Mouse (Mus musculus) cerebellum, adult 2 months (tissue): ENCODE data around the gene 9930104L06Rik. TPM values are rescaled to one million over a fixed set of nuclear protein-coding genes. Genes with fewer than 3 reads are reported as not detected.

Experiments
- DNase-seq, 2 experiments: peaks; one replicate each; pipeline ENCODE4 v3.0.0; 2021
- H3K27ac ChIP-seq: fragments of 200-500 bp; 2 replicates; pipeline ENCODE4 v1.5.1; 2012; ENCODE audit warnings: low read length, control low read depth, inconsistent platforms; ENCODE audit not compliant: insufficient read depth
- H3K27me3 ChIP-seq: fragments of 200-500 bp; 2 replicates; pipeline ENCODE4 v1.6.1; 2012; ENCODE audit warnings: inconsistent platforms, mild to moderate bottlenecking, low read length, moderate library complexity; ENCODE audit not compliant: control insufficient read depth, insufficient read depth
- H3K4me1 ChIP-seq: fragments of 200-500 bp; 2 replicates; pipeline ENCODE4 v1.6.1; 2011; ENCODE audit warnings: low read length; ENCODE audit not compliant: control insufficient read depth, insufficient read depth
- H3K4me3 ChIP-seq: fragments of 200-500 bp; replicated peaks from 2 replicates; pipeline ENCODE3; 2011; ENCODE audit warnings: mild to moderate bottlenecking, low read depth, low read length, control low read depth; ENCODE audit not compliant: insufficient read depth
- CTCF ChIP-seq: fragments of 200-500 bp; IDR thresholded peaks from 2 replicates; pipeline ENCODE4 v1.5.1; 2011; ENCODE audit warnings: low read depth, mild to moderate bottlenecking, control low read depth, low read length, moderate library complexity, borderline replicate concordance; ENCODE audit not compliant: insufficient read depth
- POLR2A ChIP-seq: fragments of 200-500 bp; IDR thresholded peaks from 2 replicates; pipeline ENCODE4 v1.6.1; 2011; ENCODE audit warnings: low read length, control low read depth, borderline replicate concordance; ENCODE audit not compliant: insufficient read depth
- WGBS: fragments of 180-500 bp; shearing (Covaris S2); methylation state at CpG from one replicate; pipeline ENCODE4 v1.1.7; 2018; 5-methylcytosine and 5-hydroxymethylcytosine counted together
- polyA plus RNA-seq: library from polyadenylated mRNA; depleted of rRNA; stranded (reverse); fragments of >200 nt; gene quantifications from 2 replicates; pipeline ENCODE4 v1.2.3, GENCODE M21; 2012

9930104L06Rik gene
- polyA plus RNA-seq, 1 experiment: 24.0 TPM

DNA sequence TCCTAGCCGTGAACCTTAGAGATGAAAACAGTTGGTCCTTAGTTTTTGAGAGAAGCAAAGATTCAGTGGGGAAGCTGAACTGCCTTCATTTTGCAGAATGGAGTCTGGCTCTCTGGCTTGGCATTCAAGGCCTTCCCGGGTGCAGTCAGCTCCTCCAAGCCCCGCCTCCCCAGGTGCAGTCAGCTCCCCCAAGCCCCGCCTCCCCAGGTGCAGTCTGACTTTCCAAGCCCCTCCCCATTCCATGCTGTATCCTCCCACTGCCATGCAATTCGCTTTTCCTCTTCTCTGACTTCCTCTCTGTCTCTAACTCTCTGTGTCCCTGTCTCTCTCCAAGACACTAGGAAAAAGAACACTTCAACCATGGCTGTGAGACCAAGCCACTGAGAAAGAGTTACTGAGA is 41.4 kb downstream of the 9930104L06Rik start:
- H3K27me3 ChIP-seq: no peaks in the 10 kb centered on the region; the same call in 1 of the 2 replicates
- 50% methylated on average over 5 of the region's 5 CpGs for WGBS
- H3K4me1 ChIP-seq: no peaks in the 10 kb centered on the region
- H3K27ac ChIP-seq: no peak overlapping the region
- no peak for DNase-seq
- TF ChIP-seq POLR2A (no peak), CTCF (no peak)
- no peak overlapping the region for H3K4me3 ChIP-seq

DNA sequence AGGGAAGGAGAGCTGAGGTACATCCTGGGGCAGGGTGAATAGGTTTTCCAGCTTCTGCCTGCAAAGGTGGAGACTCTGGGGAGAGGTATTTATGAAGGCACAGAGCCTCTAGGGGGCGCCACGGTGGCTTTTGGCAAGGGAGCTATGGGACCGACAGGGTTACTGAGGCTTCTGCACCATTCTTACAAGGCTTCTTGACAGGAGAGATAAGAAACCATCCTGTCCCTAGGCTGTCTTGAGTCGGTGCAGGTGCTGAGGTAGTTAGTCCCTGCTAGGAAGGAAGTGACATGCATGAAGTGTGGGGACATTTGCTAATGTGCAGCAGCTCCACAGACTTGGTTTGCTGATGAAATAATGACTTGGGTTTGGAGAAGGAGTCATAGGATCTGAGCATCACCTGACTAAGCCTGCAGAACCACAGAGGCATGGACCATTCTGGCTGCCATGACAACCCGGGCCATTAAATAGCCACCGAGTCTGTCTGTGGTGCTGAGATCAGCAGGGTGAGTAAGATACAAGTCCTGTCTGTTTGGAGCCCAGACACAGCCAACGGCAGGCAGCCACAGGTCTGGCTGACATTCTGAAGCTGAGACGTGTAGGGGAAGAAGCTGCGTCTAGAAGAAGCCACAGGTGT is 47.2 kb downstream of the 9930104L06Rik start:
- 11% methylated on average over 9 of the region's 9 CpGs for WGBS
- Histone ChIP-seq H3K27ac (no peak overlapping the region), H3K4me3 (no peak overlapping the region), H3K27me3 (peaks cover 7% of the 10 kb centered on the region; the same call in 1 of the 2 replicates), H3K4me1 (peaks cover 4% of the 10 kb centered on the region; the same call in 1 of the 2 replicates)
- TF ChIP-seq CTCF: no peak; the same call in 1 of the 2 replicates
- TF ChIP-seq POLR2A: no peak
- no peak for DNase-seq

DNA sequence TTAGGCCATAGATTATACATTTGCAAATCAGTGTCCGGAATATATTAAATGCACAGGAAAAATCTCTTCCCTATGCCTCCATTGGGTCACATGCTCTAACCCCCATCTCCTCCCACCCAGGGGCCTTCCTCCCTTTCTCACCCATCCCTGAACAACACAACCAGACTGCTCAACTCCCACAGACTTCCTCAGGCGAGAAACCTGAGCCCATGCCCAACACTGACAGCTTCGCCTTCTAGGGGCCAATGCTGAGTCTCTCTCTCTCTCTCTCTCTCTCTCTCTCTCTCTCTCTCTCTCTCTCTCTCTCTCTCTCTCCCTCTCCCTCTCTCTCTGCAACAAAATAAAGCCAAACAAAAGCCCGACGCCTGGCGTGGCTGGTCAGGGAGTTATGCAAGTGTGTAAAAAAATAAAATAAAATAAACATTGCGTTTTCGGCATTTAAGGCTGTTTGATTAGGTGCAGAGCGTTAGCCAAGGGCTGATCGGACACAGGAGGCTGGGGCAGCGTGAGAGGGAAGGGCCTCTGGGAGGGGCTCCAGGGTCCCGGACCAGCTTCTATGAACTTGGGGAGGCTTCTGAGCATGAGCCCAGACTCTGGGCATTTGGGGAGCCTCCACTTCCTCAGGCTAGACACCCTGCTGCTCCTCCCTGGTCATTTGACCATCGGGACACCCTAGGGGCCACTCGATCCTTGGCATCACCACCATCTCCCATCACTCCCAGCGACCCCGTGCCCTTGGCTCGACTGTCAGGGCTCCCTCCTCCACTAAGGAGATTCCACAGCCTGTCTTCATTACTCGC is 48.2 kb downstream of the 9930104L06Rik start:
- H3K27me3 ChIP-seq: peaks cover 10% of the 10 kb centered on the region; the same call in 1 of the 2 replicates
- no peak overlapping the region for H3K27ac ChIP-seq
- no peak overlapping the region for H3K4me3 ChIP-seq
- 14% methylated on average over 18 of the region's 18 CpGs for WGBS
- no peak for DNase-seq
- TF ChIP-seq CTCF (no peak), POLR2A (no peak)
- peaks cover 4% of the 10 kb centered on the region; the same call in 1 of the 2 replicates for H3K4me1 ChIP-seq

GRCm38 (mm10) chr4:124985671-124986602 is 49.1 kb downstream of the 9930104L06Rik start, which contains the start of gene Rspo1:
Rspo1 (plus strand) TSS chr4:124986430.
- Histone ChIP-seq H3K4me1 (peaks cover 4% of the 10 kb centered on the region; the same call in 1 of the 2 replicates), H3K4me3 (no peak within 1 kb of the TSS), H3K27ac (no peak within 1 kb of the TSS), H3K27me3 (peaks cover 10% of the 10 kb centered on the region; the same call in 1 of the 2 replicates)
- no peak for TF ChIP-seq CTCF
- DNase-seq: no peak
- WGBS: 2% methylated on average over 62 of the region's 62 CpGs

DNA sequence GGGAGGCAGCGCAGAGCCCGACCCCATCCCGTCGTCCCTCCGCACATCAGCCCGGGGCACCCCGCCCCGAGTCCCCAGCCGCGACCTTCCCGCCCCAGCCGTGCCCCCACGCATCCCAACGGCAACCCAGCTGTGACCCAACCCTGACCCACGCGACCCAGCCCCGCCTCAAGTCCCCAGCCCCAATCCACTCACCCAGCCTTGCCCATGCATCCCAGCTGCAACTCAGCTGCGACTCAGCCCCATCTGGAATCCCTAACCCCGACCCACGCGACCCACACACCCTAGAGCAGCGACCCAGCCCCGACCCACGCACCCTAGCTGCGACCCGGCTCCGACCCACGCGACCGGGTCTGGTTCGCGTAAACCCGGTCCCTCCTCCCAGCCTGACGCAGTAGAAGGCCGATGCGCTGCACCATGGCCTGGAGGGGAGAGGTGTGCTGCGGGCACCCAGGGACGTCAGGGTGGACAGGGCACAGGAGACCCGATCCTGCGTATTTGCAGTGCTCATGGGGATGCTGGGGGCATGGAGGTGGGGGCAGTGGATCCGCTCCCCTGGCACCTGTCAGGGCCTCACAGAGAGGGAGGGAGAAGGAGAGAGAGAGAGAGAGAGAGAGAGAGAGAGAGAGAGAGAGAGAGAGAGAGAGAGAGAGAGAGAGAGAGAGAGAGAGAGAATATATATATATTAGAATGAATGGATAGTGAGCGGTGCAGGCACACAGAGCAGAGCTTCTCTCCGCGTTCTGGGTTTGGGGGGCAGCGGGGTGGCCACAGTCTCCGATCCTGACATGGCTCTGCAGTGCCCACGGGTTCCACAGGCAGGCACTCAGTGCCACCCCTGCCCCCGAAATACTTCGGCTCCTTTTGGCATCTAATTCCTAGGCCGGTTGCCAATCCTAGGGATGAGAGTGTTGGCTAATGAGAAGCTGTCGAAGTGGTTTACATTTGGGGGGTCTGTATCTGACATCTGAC is 50.2 kb downstream of the 9930104L06Rik start:
- no peak for TF ChIP-seq POLR2A
- no peak for TF ChIP-seq CTCF
- WGBS: 3% methylated on average over 50 of the region's 51 CpGs
- DNase-seq: no peak
- H3K4me3 ChIP-seq: no peak overlapping the region
- H3K4me1 ChIP-seq: peaks cover 4% of the 10 kb centered on the region; the same call in 1 of the 2 replicates
- H3K27ac ChIP-seq: no peak overlapping the region
- peaks cover 10% of the 10 kb centered on the region; the same call in 1 of the 2 replicates for H3K27me3 ChIP-seq

DNA sequence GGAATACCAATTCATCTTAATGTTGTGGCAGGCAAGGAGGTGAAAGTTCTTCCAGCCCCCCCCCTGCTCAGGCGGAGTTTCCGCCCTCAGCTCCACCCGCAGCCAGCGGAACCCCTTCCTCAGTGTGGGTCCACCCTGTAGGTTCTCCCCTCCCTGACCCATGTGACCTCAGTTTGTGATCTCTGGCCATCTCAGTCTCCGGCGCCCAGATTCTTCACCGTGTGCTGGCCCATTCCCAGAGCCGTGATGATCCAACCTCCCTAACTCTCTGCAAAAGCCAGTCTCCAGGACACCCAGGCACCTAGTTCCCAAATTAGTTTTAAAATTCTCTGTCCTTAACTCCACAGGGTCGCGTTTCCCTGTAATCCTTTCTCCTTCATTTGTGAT is 50.9 kb downstream of the 9930104L06Rik start:
- Histone ChIP-seq H3K27ac (no peak overlapping the region), H3K4me1 (peaks cover 4% of the 10 kb centered on the region; the same call in 1 of the 2 replicates), H3K27me3 (peaks cover 10% of the 10 kb centered on the region; the same call in 1 of the 2 replicates), H3K4me3 (no peak overlapping the region)
- WGBS: 10% methylated on average over 10 of the region's 10 CpGs
- TF ChIP-seq POLR2A (no peak), CTCF (no peak)
- no peak for DNase-seq

DNA sequence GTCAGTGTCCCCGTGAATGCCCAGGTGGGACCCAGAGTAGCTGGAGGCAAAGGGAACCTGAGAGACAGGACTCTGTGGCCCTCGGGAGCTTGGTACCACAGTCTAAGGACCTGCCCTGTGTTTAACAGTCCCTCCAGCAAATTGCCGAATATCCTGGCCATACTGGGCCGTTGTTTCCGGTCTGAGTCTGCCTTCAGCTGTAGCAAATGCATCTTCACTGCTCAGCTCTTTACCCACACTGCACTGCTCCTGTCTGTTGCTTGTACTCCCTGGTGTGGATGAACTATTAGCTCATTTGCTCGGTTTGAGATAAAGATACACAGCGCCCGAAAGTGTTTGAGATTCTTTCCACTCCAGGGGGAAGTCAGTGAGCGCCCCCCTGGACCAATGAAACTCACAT is 51.5 kb downstream of the 9930104L06Rik start:
- Histone ChIP-seq H3K4me3 (no peak overlapping the region), H3K4me1 (peaks cover 4% of the 10 kb centered on the region; the same call in 1 of the 2 replicates), H3K27ac (no peak overlapping the region), H3K27me3 (peaks cover 10% of the 10 kb centered on the region; the same call in 1 of the 2 replicates)
- no peak for DNase-seq
- WGBS: 14% methylated on average over 9 of the region's 9 CpGs
- TF ChIP-seq POLR2A (no peak), CTCF (no peak)
